Mouse (Mus musculus): ENCODE results near the gene Kirrel3. TPM values are rescaled to one million over a fixed set of nuclear protein-coding genes. Genes with fewer than 3 reads are reported as not detected.

Kirrel3 gene
- polyA plus RNA-seq, 1 experiment from 2014 or later: 48.9 TPM

- Histone ChIP-seq H3K9me3 (ENCODE audit: control insufficient read depth, low read length) (no peaks in the 10 kb centered on the region), H3K9ac (ENCODE audit: low read depth, low read length) (no peak overlapping the region), H3K27me3 (replicated peaks; ENCODE audit: control insufficient read depth, insufficient read depth, low read length) (no peaks in the 10 kb centered on the region), H3K4me1 (ENCODE audit: control insufficient read depth, insufficient read depth, low read depth, low read length) (no peaks in the 10 kb centered on the region), H3K36me3 (ENCODE audit: control insufficient read depth, insufficient read depth, low read length) (no peaks in the 10 kb centered on the region), H3K4me2 (ENCODE audit: low read length) (no peak overlapping the region), H3K4me3 (ENCODE audit: low read length) (no peak overlapping the region), H3K27ac (ENCODE audit: low read depth, low read length) (no peak overlapping the region)
- peak; percentile 73 for ATAC-seq
Observed at GRCm38 (mm10) chr9:34986156-34986555, 500.5 kb downstream of the Kirrel3 start.

DNA sequence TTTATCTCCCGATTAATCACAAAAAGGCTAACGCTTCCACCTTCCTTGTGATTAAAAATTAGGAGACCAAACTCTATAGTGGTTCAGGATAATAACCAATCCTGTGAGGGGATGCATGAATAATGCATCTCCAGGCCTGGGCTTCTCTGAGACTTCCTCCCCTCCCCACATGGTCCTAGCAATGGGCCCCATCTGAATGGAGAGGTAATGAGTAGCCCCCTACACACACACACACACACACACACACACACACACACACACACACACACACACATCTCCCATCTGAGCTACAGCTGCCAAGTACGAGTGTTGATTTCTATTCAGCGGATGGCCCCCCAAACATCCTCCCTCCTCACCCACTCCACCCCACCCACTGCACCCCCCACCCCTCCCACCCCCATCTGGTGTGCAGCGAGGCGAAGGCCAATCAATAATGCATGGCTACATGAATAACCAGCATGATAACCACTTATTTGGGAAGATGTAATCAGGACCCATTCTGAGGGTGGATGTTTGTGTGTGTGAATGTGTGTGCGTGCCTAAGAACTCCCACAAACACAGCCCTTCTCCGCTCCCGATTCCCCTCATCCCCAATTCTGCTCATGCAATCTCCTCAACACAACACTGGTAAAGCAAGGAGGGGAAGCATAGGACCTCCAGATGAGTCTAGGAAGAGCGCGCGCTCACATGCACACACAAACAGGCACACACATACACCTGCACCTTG is 501.9 kb downstream of the Kirrel3 start:
- Histone ChIP-seq H3K4me3 (ENCODE audit: low read length) (no peak overlapping the region), H3K36me3 (ENCODE audit: control insufficient read depth, insufficient read depth, low read length) (no peaks in the 10 kb centered on the region), H3K27me3 (replicated peaks; ENCODE audit: control insufficient read depth, insufficient read depth, low read length) (no peaks in the 10 kb centered on the region), H3K9ac (ENCODE audit: low read depth, low read length) (no peak overlapping the region), H3K4me2 (ENCODE audit: low read length) (no peak overlapping the region), H3K9me3 (ENCODE audit: control insufficient read depth, low read length) (no peaks in the 10 kb centered on the region), H3K4me1 (ENCODE audit: control insufficient read depth, insufficient read depth, low read depth, low read length) (0 out of 2 replicates have a peak, but pooled peaks cover 2% of the 10 kb centered on the region), H3K27ac (ENCODE audit: low read depth, low read length) (no peak overlapping the region)
- WGBS: 66% methylated on average over 12 of the region's 12 CpGs
- ATAC-seq: 0 out of 2 replicates have a peak, but pooled peaks have one; percentile 38

DNA sequence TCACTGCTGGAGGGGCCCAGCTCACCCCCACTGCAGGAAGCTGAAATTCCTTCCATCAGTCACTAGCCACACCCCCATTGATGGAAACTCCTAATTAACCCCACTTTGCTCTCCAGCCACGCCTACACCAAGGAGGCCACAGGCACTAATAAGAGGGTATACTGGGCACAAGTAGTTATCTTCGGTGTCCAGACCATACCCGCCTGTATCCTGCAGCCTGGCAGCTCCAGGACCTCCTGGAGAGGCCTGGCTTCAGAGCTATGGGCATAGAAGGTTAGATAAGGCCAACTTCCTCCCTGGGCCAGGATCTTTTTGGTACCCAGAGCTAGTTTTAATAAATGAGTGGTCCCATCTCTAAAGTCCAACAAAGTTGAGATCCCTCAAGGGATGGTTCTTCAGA is 503.0 kb downstream of the Kirrel3 start:
- no peaks in the 10 kb centered on the region for H3K9me3 ChIP-seq (ENCODE audit: control insufficient read depth, low read length)
- H3K36me3 ChIP-seq (ENCODE audit: control insufficient read depth, insufficient read depth, low read length): no peaks in the 10 kb centered on the region
- H3K27ac ChIP-seq (ENCODE audit: low read depth, low read length): no peak overlapping the region
- H3K4me3 ChIP-seq (ENCODE audit: low read length): no peak overlapping the region
- WGBS: 91% methylated on average over 3 of the region's 3 CpGs
- H3K9ac ChIP-seq (ENCODE audit: low read depth, low read length): no peak overlapping the region
- H3K27me3 ChIP-seq (replicated peaks; ENCODE audit: control insufficient read depth, insufficient read depth, low read length): no peaks in the 10 kb centered on the region
- H3K4me2 ChIP-seq (ENCODE audit: low read length): no peak overlapping the region
- ATAC-seq: no peak
- peaks cover 2% of the 10 kb centered on the region; the same call in 1 of the 2 replicates for H3K4me1 ChIP-seq (ENCODE audit: control insufficient read depth, insufficient read depth, low read depth, low read length)

GRCm38 (mm10) chr9:34992201-34992600 is 506.5 kb downstream of the Kirrel3 start:
- no peaks in the 10 kb centered on the region for H3K36me3 ChIP-seq (ENCODE audit: control insufficient read depth, insufficient read depth, low read length)
- H3K4me3 ChIP-seq (ENCODE audit: low read length): no peak overlapping the region
- no peak for ATAC-seq
- H3K4me2 ChIP-seq (ENCODE audit: low read length): no peak overlapping the region
- no peak overlapping the region for H3K9ac ChIP-seq (ENCODE audit: low read depth, low read length)
- 30% methylated on average over 4 of the region's 4 CpGs for whole genome bisulfite sequencing
- H3K27me3 ChIP-seq (replicated peaks; ENCODE audit: control insufficient read depth, insufficient read depth, low read length): no peaks in the 10 kb centered on the region
- peaks cover 5% of the 10 kb centered on the region for H3K4me1 ChIP-seq (ENCODE audit: control insufficient read depth, insufficient read depth, low read depth, low read length)
- no peak overlapping the region for H3K27ac ChIP-seq (ENCODE audit: low read depth, low read length)
- no peaks in the 10 kb centered on the region for H3K9me3 ChIP-seq (ENCODE audit: control insufficient read depth, low read length)

DNA sequence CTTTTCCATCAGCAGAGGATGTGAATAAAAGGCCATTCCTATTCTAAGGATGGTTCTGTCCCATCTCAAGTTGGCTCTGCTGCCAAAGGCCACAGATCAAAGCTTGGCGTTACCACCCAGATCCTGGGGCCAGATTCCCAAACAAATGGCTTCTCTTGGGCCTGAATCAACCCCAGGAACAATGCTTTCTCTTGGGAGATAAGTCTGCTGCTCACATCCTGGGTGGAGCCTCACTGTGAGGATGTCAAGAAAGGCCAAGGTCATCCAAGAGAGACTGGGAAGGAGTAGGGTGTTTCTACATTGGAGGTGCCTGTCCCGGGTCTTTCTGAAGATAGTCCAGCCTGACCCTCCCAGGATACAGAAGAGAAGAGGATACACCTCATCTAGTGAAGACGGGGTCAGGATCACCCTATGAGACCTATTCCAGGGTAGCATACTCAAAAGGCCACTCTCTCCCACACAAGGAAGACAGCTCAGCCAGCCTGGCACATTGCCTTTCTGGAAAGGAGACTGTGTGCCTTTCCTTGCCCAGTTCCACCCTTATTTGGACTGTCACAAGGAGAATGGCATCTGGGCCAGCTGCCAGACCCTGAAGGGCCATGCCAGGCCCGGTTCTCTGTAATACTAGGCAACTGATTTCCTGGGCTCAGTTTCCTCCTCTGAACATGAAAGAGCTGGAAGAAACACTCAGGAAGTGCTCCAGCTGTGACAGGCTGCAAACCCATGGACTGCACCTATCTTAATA is 507.9 kb downstream of the Kirrel3 start:
- no peaks in the 10 kb centered on the region for H3K9me3 ChIP-seq (ENCODE audit: control insufficient read depth, low read length)
- peak overlapping the region; percentile 27; the same call in 1 of the 2 replicates for H3K27ac ChIP-seq (ENCODE audit: low read depth, low read length)
- H3K4me1 ChIP-seq (ENCODE audit: control insufficient read depth, insufficient read depth, low read depth, low read length): peaks cover 9% of the 10 kb centered on the region
- 74% methylated on average over 4 of the region's 4 CpGs for WGBS
- ATAC-seq: peak; percentile 79
- H3K4me2 ChIP-seq (ENCODE audit: low read length): no peak overlapping the region
- no peaks in the 10 kb centered on the region for H3K27me3 ChIP-seq (replicated peaks; ENCODE audit: control insufficient read depth, insufficient read depth, low read length)
- H3K36me3 ChIP-seq (ENCODE audit: control insufficient read depth, insufficient read depth, low read length): no peaks in the 10 kb centered on the region
- no peak overlapping the region for H3K9ac ChIP-seq (ENCODE audit: low read depth, low read length)
- no peak overlapping the region for H3K4me3 ChIP-seq (ENCODE audit: low read length)

- Histone ChIP-seq H3K4me3 (ENCODE audit: low read length) (no peak overlapping the region), H3K9me3 (ENCODE audit: control insufficient read depth, low read length) (no peaks in the 10 kb centered on the region), H3K36me3 (ENCODE audit: control insufficient read depth, insufficient read depth, low read length) (no peaks in the 10 kb centered on the region), H3K4me1 (ENCODE audit: control insufficient read depth, insufficient read depth, low read depth, low read length) (peaks cover 9% of the 10 kb centered on the region), H3K27ac (ENCODE audit: low read depth, low read length) (no peak overlapping the region), H3K27me3 (replicated peaks; ENCODE audit: control insufficient read depth, insufficient read depth, low read length) (no peaks in the 10 kb centered on the region), H3K9ac (ENCODE audit: low read depth, low read length) (no peak overlapping the region), H3K4me2 (ENCODE audit: low read length) (no peak overlapping the region)
- WGBS: 75% methylated on average over 2 of the region's 2 CpGs
- ATAC-seq: no peak
Observed at GRCm38 (mm10) chr9:34995078-34995477, 509.4 kb downstream of the Kirrel3 start.

DNA sequence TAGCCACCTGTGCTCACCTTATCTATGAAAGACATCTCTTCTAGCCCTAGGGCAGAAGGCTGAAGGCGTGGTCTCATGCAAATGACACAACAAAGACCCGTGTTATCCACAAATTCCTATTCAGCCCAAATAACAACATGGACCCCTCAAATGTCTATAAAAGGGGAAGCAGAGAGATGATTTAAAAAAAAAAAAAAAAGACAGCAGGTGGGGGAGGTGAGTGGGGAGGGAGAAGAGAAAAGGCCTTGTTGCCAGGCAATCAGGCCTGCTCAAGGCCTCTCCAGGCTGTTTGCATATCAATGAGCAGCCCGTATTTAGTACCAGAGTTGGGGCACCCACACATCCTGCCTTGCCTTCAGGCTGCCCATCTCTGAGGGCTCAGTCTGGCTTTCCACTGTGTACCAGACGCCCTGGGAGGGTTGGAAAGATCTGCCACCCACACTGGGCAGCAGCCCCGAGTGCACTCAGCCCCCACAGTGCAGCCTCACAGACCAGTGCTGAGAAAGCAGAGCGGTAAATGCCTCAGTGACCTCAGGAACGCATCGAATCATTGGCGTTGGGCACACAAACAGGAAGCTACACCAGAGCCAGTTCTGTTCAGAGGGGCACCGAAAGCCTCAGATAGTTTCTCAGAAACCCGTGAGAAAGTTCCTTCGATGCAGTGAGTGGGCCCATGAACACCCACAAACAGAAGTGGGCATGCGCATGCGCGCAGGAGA is 510.1 kb downstream of the Kirrel3 start:
- Histone ChIP-seq H3K9ac (ENCODE audit: low read depth, low read length) (no peak overlapping the region), H3K36me3 (ENCODE audit: control insufficient read depth, insufficient read depth, low read length) (peaks cover under 1% of the 10 kb centered on the region; the same call in 1 of the 2 replicates), H3K4me1 (ENCODE audit: control insufficient read depth, insufficient read depth, low read depth, low read length) (peaks cover 9% of the 10 kb centered on the region), H3K9me3 (ENCODE audit: control insufficient read depth, low read length) (no peaks in the 10 kb centered on the region), H3K4me2 (ENCODE audit: low read length) (no peak overlapping the region), H3K4me3 (ENCODE audit: low read length) (no peak overlapping the region), H3K27me3 (replicated peaks; ENCODE audit: control insufficient read depth, insufficient read depth, low read length) (no peaks in the 10 kb centered on the region), H3K27ac (ENCODE audit: low read depth, low read length) (peak overlapping the region; percentile 60; the same call in 1 of the 2 replicates)
- peak; percentile 85 for ATAC-seq
- 39% methylated on average over 15 of the region's 15 CpGs for WGBS

- H3K9me3 ChIP-seq (ENCODE audit: control insufficient read depth, low read length): no peaks in the 10 kb centered on the region
Observed at GRCm38 (mm10) chr9:34997880-34998865, 512.5 kb downstream of the Kirrel3 start.

More at GRCm38 (mm10) chr9:34997880-34998865, 512.5 kb downstream of the Kirrel3 start:
- no peaks in the 10 kb centered on the region for H3K27me3 ChIP-seq (replicated peaks; ENCODE audit: control insufficient read depth, insufficient read depth, low read length)
- H3K4me3 ChIP-seq (ENCODE audit: low read length): no peak overlapping the region
- 36% methylated on average over 9 of the region's 9 CpGs for WGBS
- peak overlapping the region; percentile 36; the same call in 1 of the 2 replicates for H3K9ac ChIP-seq (ENCODE audit: low read depth, low read length)
- peaks cover 2% of the 10 kb centered on the region; the same call in 1 of the 2 replicates for H3K36me3 ChIP-seq (ENCODE audit: control insufficient read depth, insufficient read depth, low read length)
- no peak for ATAC-seq
- H3K4me1 ChIP-seq (ENCODE audit: control insufficient read depth, insufficient read depth, low read depth, low read length): peaks cover 7% of the 10 kb centered on the region
- peak overlapping the region; percentile 30; the same call in 1 of the 2 replicates for H3K27ac ChIP-seq (ENCODE audit: low read depth, low read length)
- H3K4me2 ChIP-seq (ENCODE audit: low read length): no peak overlapping the region

Data from hindbrain, embryonic 16.5 days (tissue).